Mouse (Mus musculus) heart, embryonic 11.5 days (tissue): ENCODE results near the gene Fancc. TPM values are rescaled to one million over a fixed set of nuclear protein-coding genes. Genes with fewer than 3 reads are reported as not detected.
A peak's percentile ranks its signal among the peaks of the same experiment; 100 is the strongest.

ENCODE experiments used
- ATAC-seq: fragments of 200-750 bp; cut with Nextera tagmentation; replicated peaks from 2 replicates; pipeline ENCODE4 v1.8.0; 2017; ENCODE audit warnings: moderate library complexity; ENCODE audit not compliant: insufficient number of reproducible peaks, low FRiP score, low TSS enrichment
- H3K27ac ChIP-seq: fragments of 300-500 bp; sonication (generic); 2 replicates; pipeline ENCODE4 v1.5.1; 2014; ENCODE audit warnings: mild to moderate bottlenecking, low read depth, low read length
- H3K27me3 ChIP-seq: fragments of 300-500 bp; sonication (generic); 2 replicates; pipeline ENCODE4 v1.6.1; 2014; ENCODE audit warnings: mild to moderate bottlenecking, low read length, mixed read lengths; ENCODE audit not compliant: control insufficient read depth, insufficient read depth
- H3K36me3 ChIP-seq: fragments of 300-500 bp; sonication (generic); 2 replicates; pipeline ENCODE4 v1.6.1; 2014; ENCODE audit warnings: mild to moderate bottlenecking, low read length, moderate library complexity, mixed read lengths; ENCODE audit not compliant: control insufficient read depth, insufficient read depth
- H3K4me1 ChIP-seq: fragments of 300-500 bp; sonication (generic); 2 replicates; pipeline ENCODE4 v1.6.1; 2014; ENCODE audit warnings: low read length; ENCODE audit not compliant: control insufficient read depth, insufficient read depth
- H3K4me2 ChIP-seq: fragments of 300-500 bp; sonication (generic); 2 replicates; pipeline ENCODE4 v1.6.1; 2014; ENCODE audit warnings: mild to moderate bottlenecking, moderate library complexity
- H3K4me3 ChIP-seq: fragments of 300-500 bp; sonication (generic); 2 replicates; pipeline ENCODE4 v1.5.1; 2014; ENCODE audit warnings: low read depth, low read length
- H3K9ac ChIP-seq: fragments of 300-500 bp; sonication (generic); 2 replicates; pipeline ENCODE4 v1.6.1; 2014; ENCODE audit warnings: mild to moderate bottlenecking, low read depth, low read length, moderate library complexity
- H3K9me3 ChIP-seq: fragments of 300-500 bp; sonication (generic); replicated peaks from 2 replicates; pipeline ENCODE4 v1.6.1; 2016; ENCODE audit warnings: low read length; ENCODE audit not compliant: control insufficient read depth
- WGBS: fragments of 180-500 bp; shearing (Covaris S2); extraction: QIAGEN DNeasy Blood & Tissue Kit; methylation state at CpG from one replicate; pipeline ENCODE4 v1.1.7; 2014; ENCODE audit not compliant: insufficient replicate concordance; 5-methylcytosine and 5-hydroxymethylcytosine counted together
- polyA plus RNA-seq: library from polyadenylated mRNA; unstranded; fragments of >200 nt; fragmentation: Nextera tagmentation; extraction: Ambion mirVana; gene quantifications from 2 replicates; pipeline ENCODE4 v1.2.1, GENCODE M21; 2014

Fancc gene
- polyA plus RNA-seq, 1 experiment from 2014 or later, result 12.3 TPM

DNA sequence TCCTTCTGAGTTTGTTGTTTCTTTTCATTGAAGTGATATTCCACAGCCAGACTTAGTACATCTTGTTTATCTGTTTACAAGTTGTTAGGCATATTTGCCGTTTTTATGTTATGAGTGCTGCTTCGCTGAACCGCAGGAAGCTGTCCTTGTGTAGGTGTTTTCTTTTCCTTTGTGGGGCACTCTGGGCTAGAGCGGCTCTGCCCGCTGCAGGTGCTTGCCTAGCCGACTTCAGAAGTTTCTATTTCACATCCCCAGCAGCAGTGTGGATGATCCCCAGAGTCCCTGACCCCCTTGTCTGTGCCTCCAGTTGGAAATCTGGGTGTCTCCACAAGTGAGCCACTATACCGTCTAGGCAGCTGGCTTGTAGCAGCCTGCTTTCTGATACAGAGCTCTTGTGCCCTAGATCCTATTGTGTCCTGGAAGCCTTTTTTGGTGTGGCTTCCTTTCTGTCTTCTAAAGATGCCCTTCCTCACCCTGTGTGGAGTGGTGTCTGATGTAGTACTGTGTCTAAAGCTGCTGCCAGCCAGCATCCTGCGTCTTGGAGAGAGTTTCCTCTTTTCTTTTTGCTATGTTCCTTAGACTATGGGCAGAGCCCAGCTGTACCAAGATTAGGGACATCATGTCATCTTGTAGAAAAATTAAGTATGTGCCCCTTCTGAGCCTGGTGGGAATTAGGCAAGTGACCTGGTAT, 247.2 kb downstream of the Fancc start:
- peak overlapping the region; percentile 35; the same call in 1 of the 2 replicates for H3K27ac ChIP-seq
- no peak for ATAC-seq
- no peaks in the 10 kb centered on the region for H3K9me3 ChIP-seq
- WGBS, result 61% methylated on average over 8 of the region's 8 CpGs
- H3K4me1 ChIP-seq, result peaks cover 70% of the 10 kb centered on the region
- H3K9ac ChIP-seq, result no peak overlapping the region; the same call in 1 of the 2 replicates
- no peaks in the 10 kb centered on the region for H3K27me3 ChIP-seq
- H3K36me3 ChIP-seq, result no peaks in the 10 kb centered on the region; the same call in 1 of the 2 replicates
- no peak overlapping the region for H3K4me2 ChIP-seq
- H3K4me3 ChIP-seq, result no peak overlapping the region

DNA sequence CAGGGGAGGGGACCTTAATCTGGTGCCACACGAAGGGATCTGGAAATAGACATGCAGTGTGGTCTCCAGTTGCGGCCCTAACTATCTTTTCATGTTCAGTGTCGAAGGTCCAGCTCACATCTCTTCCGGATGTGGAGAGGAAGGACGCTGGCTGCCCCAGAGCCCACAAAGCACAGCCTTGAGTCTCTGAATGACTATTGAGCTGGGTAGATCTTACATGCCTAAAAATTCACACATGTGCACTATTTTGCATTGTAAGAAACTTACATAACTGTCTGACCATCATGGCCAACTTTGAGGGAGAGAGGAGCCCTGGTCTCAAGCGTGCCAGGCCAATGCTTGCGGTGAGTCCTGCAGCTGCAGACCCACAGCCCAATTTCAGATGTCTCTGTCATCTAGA, 247.9 kb downstream of the Fancc start:
- Histone ChIP-seq H3K27me3 (no peaks in the 10 kb centered on the region), H3K4me3 (no peak overlapping the region), H3K9me3 (no peaks in the 10 kb centered on the region), H3K9ac (no peak overlapping the region; the same call in 1 of the 2 replicates), H3K36me3 (peaks cover 2% of the 10 kb centered on the region; the same call in 1 of the 2 replicates), H3K27ac (peak overlapping the region; percentile 46; the same call in 1 of the 2 replicates), H3K4me2 (no peak overlapping the region; the same call in 1 of the 2 replicates), H3K4me1 (peaks cover 71% of the 10 kb centered on the region)
- no peak for ATAC-seq
- WGBS, result 65% methylated on average over 7 of the region's 7 CpGs

DNA sequence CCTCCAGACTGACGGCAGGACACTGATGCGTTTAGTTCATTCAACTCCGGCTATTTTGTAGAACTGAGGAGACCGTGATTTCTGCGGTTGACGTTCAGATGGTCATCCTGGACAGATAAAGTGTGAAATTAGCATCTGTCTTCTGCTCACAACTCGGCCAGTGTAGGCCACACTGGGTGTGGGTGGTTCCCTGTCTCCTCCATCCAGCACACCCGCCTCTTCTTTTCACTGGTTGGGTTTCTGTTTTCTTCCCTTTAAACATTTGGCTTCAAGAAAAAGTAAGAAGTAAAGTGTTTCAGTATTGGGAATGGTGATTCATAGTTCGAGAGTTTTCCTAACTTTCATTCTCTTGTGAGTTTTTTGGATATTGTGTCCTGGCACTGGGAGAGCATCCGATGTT, 248.8 kb downstream of the Fancc start:
- H3K4me1 ChIP-seq, result peaks cover 67% of the 10 kb centered on the region
- H3K9ac ChIP-seq, result no peak overlapping the region
- no peaks in the 10 kb centered on the region for H3K9me3 ChIP-seq
- H3K4me3 ChIP-seq, result no peak overlapping the region
- H3K27ac ChIP-seq, result no peak overlapping the region
- H3K4me2 ChIP-seq, result no peak overlapping the region
- WGBS, result 86% methylated on average over 10 of the region's 10 CpGs
- H3K27me3 ChIP-seq, result no peaks in the 10 kb centered on the region
- no peak for ATAC-seq
- H3K36me3 ChIP-seq, result peaks cover 2% of the 10 kb centered on the region; the same call in 1 of the 2 replicates

DNA sequence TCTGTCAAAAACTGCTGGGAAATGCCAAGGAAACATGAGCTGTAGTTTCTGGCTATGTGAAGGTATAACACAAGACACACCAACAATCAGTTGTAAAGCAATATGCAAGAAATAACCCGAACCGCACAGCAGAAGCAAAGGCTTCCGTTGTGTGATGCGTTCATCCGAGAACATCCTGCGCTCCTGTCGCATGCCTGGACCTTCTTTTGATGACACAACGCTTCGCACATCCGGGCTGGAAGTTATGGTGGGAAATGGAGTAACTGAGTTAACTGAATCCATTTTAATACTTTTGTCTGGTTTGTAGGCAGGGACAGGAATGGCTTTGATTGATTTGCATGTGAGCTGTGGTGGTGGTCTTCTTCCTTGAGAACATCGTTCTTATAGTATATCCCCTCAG, 249.4 kb downstream of the Fancc start:
- WGBS, result 93% methylated on average over 11 of the region's 11 CpGs
- ATAC-seq, result no peak
- H3K4me3 ChIP-seq, result no peak overlapping the region
- peaks cover 63% of the 10 kb centered on the region for H3K4me1 ChIP-seq
- H3K27ac ChIP-seq, result no peak overlapping the region
- H3K9ac ChIP-seq, result no peak overlapping the region
- no peaks in the 10 kb centered on the region for H3K27me3 ChIP-seq
- H3K9me3 ChIP-seq, result no peaks in the 10 kb centered on the region
- H3K36me3 ChIP-seq, result peaks cover 2% of the 10 kb centered on the region; the same call in 1 of the 2 replicates
- H3K4me2 ChIP-seq, result no peak overlapping the region

DNA sequence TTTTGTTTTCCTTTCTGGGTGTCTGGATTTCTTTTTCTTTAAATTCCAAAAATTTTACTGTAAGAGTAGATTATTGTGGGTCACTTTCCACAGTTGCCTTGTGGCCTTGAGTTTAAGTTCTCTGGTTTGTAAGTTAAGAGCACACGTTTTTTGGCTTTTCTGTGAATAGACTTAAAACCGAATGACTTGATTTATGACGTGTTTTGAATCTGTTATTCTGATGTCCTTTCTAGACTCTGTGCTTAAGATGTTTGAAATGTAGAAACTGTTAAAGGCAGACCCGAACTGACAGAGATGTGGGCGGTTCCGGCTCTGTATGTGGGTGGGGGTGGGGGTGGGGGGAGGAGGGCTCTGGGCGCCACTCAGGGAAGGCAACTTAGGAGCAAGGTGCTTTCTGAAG, 250.0 kb downstream of the Fancc start:
- no peak overlapping the region for H3K4me3 ChIP-seq
- no peaks in the 10 kb centered on the region for H3K27me3 ChIP-seq
- 70% methylated on average over 7 of the region's 7 CpGs for WGBS
- no peak overlapping the region for H3K27ac ChIP-seq
- H3K36me3 ChIP-seq, result peaks cover 2% of the 10 kb centered on the region; the same call in 1 of the 2 replicates
- no peaks in the 10 kb centered on the region for H3K9me3 ChIP-seq
- H3K4me1 ChIP-seq, result peaks cover 66% of the 10 kb centered on the region
- no peak for ATAC-seq
- H3K4me2 ChIP-seq, result no peak overlapping the region
- H3K9ac ChIP-seq, result no peak overlapping the region

DNA sequence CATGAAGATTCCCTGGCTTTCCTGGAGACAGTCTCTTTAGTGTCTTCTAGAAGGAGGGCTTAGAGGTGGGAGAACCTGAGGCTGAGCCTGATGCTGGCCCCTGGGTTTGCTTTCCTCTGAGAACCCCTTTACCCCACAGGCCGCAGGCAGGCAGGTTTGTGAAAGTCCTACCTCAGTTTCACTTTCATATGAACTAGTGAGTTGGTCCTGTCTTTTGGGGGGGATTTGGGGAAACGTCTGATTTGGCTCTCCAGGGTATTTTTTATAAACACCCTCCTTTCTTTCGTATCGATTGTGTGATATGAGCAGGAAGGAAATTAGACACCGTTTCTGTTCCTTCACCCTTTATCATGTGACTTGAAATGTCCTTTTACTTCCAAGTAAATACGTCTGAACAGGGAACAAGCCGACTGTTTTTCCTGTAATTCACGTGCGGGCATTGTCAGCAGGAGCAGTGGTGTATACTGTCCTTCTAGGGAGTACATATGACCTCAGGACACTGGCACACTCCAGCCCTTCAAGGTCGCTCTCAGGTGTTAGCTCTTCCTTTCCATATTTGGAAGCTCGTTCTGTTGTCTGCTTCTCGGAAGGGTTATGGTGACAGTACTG, 250.6 kb downstream of the Fancc start:
- H3K27me3 ChIP-seq, result no peaks in the 10 kb centered on the region
- no peak overlapping the region for H3K27ac ChIP-seq
- no peak overlapping the region for H3K4me3 ChIP-seq
- no peak for ATAC-seq
- H3K36me3 ChIP-seq, result peaks cover 2% of the 10 kb centered on the region; the same call in 1 of the 2 replicates
- H3K4me2 ChIP-seq, result no peak overlapping the region
- H3K4me1 ChIP-seq, result peaks cover 66% of the 10 kb centered on the region
- H3K9ac ChIP-seq, result no peak overlapping the region
- 60% methylated on average over 12 of the region's 12 CpGs for WGBS
- H3K9me3 ChIP-seq, result no peaks in the 10 kb centered on the region

DNA sequence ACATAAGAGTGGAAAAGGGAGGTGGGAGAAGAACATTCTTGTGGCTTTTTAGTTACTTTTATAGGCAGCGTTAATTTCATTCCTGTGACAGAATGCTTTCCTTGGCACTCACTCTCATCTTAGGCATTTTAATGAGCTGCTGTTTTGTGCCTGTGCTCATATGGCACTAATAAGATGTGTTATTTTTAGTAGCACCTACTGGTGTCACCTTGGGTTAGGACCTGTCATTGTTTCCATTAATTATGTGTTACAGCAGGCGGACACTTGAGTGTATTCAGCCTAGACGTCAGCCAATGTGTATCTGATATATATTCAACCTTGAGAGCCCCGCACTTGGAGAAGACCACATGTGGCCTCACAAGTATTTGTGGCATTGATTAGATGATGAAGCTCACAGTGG, 251.3 kb downstream of the Fancc start:
- Histone ChIP-seq H3K4me2 (no peak overlapping the region), H3K4me1 (peaks cover 64% of the 10 kb centered on the region), H3K27me3 (no peaks in the 10 kb centered on the region), H3K9me3 (no peaks in the 10 kb centered on the region), H3K36me3 (peaks cover 2% of the 10 kb centered on the region; the same call in 1 of the 2 replicates), H3K4me3 (no peak overlapping the region), H3K9ac (no peak overlapping the region), H3K27ac (no peak overlapping the region)
- ATAC-seq, result no peak
- WGBS, result 58% methylated on average over 4 of the region's 4 CpGs

DNA sequence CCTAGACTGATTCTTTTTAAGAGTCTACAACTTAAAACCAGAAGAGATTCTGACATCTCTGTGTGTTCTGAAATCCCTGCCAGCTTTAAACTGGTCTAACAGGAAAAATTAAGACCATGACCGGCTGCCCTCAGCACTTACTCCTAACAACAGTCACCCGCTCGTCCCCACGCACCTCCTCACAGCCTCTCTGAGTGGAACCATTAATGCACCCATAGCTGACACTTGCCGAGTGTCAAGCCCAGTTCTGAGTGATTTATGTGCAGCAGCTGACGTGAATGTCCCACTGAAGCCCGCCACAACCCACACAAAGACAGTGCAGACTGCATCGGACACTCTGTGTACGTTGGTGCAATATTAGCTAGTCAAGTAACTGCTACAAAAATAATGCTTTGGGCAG, 251.9 kb downstream of the Fancc start:
- Histone ChIP-seq H3K4me2 (no peak overlapping the region), H3K9me3 (no peaks in the 10 kb centered on the region), H3K9ac (no peak overlapping the region), H3K4me3 (no peak overlapping the region), H3K4me1 (peaks cover 61% of the 10 kb centered on the region), H3K36me3 (peaks cover 2% of the 10 kb centered on the region; the same call in 1 of the 2 replicates), H3K27me3 (no peaks in the 10 kb centered on the region), H3K27ac (no peak overlapping the region; the same call in 1 of the 2 replicates)
- 48% methylated on average over 9 of the region's 9 CpGs for WGBS
- no peak for ATAC-seq
